Mouse (Mus musculus): ENCODE results near the gene Ints14. TPM values are rescaled to one million over a fixed set of nuclear protein-coding genes. Genes with fewer than 3 reads are reported as not detected.

Gene Ints14
- polyA plus RNA-seq, 1 experiment from 2014 or later = 55.8 TPM

DNA sequence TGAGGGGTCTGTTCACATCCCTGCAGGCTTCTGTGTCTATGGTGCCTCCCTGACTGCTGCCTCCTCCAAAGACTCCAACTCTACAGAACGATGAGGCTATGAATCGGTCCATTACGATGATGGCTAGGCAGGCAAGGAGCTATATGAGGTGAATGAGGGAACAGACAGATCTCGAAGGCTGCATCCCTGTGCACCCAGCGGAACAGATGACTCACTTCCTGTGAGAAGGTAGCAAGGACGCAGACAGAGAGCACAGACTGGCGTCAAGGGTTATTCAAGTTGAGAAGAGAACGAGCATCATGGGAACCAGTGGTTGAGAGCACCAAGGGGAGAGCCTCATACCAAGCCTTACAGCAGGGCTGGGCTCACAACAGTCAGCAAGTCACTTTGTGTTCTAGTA is 49.9 kb downstream of the Ints14 start:
- ATAC-seq (ENCODE audit: low read depth) = no peak
- H3K27ac ChIP-seq (ENCODE audit: low read length) = no peak overlapping the region
- H3K9me3 ChIP-seq (ENCODE audit: control insufficient read depth, low read length) = no peaks in the 10 kb centered on the region
- H3K4me2 ChIP-seq (ENCODE audit: low read depth, low read length) = no peak overlapping the region
- WGBS = 69% methylated on average over 8 of the region's 8 CpGs
- peaks cover 7% of the 10 kb centered on the region for H3K4me1 ChIP-seq (replicated peaks; ENCODE audit: control insufficient read depth, insufficient read depth, low read length)
- H3K9ac ChIP-seq (ENCODE audit: low read length) = no peak overlapping the region
- H3K4me3 ChIP-seq (ENCODE audit: low read length) = no peak overlapping the region
- H3K36me3 ChIP-seq (ENCODE audit: control insufficient read depth, insufficient read depth, low read length) = peaks cover 4% of the 10 kb centered on the region; the same call in 1 of the 2 replicates
- H3K27me3 ChIP-seq (ENCODE audit: control insufficient read depth, insufficient read depth, low read depth, low read length) = no peaks in the 10 kb centered on the region

DNA sequence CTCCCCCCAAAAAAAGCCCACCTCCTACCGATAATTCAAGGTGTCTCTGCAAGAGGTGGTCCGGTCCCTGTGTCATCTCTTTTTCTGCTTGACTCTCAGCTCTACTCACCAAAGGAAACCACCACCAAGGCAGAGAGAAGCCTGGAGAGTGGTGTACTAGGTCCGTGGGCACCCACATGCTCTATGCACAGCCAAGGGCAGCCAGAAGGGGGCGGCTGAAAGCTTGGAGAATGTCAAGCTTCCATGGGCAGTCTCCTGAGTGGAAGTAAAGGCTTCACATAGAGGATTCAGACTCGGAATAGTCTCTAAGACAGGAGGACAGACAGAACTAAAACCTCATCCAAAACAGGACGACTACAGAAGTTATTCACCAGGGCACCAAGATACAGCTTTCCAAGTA is 50.6 kb downstream of the Ints14 start:
- Histone ChIP-seq H3K36me3 (ENCODE audit: control insufficient read depth, insufficient read depth, low read length) (peaks cover under 1% of the 10 kb centered on the region; the same call in 1 of the 2 replicates), H3K4me3 (ENCODE audit: low read length) (no peak overlapping the region), H3K4me1 (replicated peaks; ENCODE audit: control insufficient read depth, insufficient read depth, low read length) (peaks cover 14% of the 10 kb centered on the region), H3K27me3 (ENCODE audit: control insufficient read depth, insufficient read depth, low read depth, low read length) (no peaks in the 10 kb centered on the region), H3K9ac (ENCODE audit: low read length) (no peak overlapping the region), H3K27ac (ENCODE audit: low read length) (no peak overlapping the region), H3K9me3 (ENCODE audit: control insufficient read depth, low read length) (no peaks in the 10 kb centered on the region), H3K4me2 (ENCODE audit: low read depth, low read length) (no peak overlapping the region)
- 51% methylated on average over 6 of the region's 6 CpGs for WGBS
- no peak for ATAC-seq (ENCODE audit: low read depth)

- 30% methylated on average over 7 of the region's 7 CpGs for WGBS
- Histone ChIP-seq H3K4me2 (ENCODE audit: low read depth, low read length) (no peak overlapping the region), H3K27ac (ENCODE audit: low read length) (peak overlapping the region; percentile 5; the same call in 1 of the 2 replicates), H3K4me1 (replicated peaks; ENCODE audit: control insufficient read depth, insufficient read depth, low read length) (peaks cover 37% of the 10 kb centered on the region), H3K9me3 (ENCODE audit: control insufficient read depth, low read length) (no peaks in the 10 kb centered on the region), H3K9ac (ENCODE audit: low read length) (no peak overlapping the region), H3K36me3 (ENCODE audit: control insufficient read depth, insufficient read depth, low read length) (no peaks in the 10 kb centered on the region), H3K4me3 (ENCODE audit: low read length) (no peak overlapping the region), H3K27me3 (ENCODE audit: control insufficient read depth, insufficient read depth, low read depth, low read length) (no peaks in the 10 kb centered on the region)
- ATAC-seq (ENCODE audit: low read depth) = no peak
Observed at GRCm38 (mm10) chr9:65015461-65016222, 54.9 kb downstream of the Ints14 start.

- Histone ChIP-seq H3K36me3 (ENCODE audit: control insufficient read depth, insufficient read depth, low read length) (no peaks in the 10 kb centered on the region), H3K4me3 (ENCODE audit: low read length) (no peak overlapping the region), H3K27ac (ENCODE audit: low read length) (no peak overlapping the region), H3K9me3 (ENCODE audit: control insufficient read depth, low read length) (no peaks in the 10 kb centered on the region), H3K4me1 (replicated peaks; ENCODE audit: control insufficient read depth, insufficient read depth, low read length) (peaks cover 38% of the 10 kb centered on the region), H3K4me2 (ENCODE audit: low read depth, low read length) (no peak overlapping the region), H3K27me3 (ENCODE audit: control insufficient read depth, insufficient read depth, low read depth, low read length) (no peaks in the 10 kb centered on the region), H3K9ac (ENCODE audit: low read length) (no peak overlapping the region)
- ATAC-seq (ENCODE audit: low read depth) = no peak
- WGBS = 78% methylated on average over 4 of the region's 4 CpGs
Observed at GRCm38 (mm10) chr9:65016241-65016977, 55.7 kb downstream of the Ints14 start.

DNA sequence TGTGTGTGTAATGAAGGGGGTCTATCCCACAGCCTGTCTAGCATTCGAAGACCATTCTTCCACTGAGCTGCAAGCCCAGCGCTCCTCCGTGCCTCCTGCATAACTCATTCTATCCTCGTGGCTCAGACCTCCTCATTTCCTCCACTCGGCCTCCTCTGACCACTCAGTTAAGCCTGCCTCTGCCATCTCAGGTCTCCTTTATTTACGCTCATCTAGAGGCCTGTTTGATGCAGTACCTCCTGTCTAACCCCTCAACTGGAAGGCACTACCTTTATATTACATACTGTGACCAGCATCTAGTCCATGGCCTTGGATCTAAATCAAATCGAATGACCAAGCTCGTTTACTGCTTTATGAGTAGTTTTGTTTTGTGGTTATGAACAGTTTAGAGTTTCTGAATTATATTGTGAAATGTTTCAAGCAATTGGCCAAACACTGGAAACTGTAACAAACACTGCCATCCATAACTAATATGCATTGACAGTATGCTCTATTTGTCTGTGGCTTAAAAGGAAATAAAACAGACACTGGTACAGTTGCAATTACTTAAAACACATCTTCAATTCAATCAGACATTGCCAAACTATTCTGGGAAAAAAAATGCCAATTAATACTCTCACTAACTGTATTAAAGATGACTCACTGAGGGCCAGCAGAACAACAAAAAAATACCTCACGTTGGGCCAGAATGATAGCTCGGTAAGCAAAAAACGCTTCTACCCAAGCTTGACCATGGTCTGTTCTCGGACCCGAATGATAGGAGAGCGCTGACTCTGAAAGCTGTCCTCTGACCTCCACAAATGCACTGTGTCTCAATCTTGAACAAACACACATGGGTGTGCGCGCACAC is 56.5 kb downstream of the Ints14 start:
- Histone ChIP-seq H3K36me3 (ENCODE audit: control insufficient read depth, insufficient read depth, low read length) (no peaks in the 10 kb centered on the region), H3K4me2 (ENCODE audit: low read depth, low read length) (no peak overlapping the region), H3K9ac (ENCODE audit: low read length) (no peak overlapping the region), H3K27ac (ENCODE audit: low read length) (no peak overlapping the region), H3K9me3 (ENCODE audit: control insufficient read depth, low read length) (no peaks in the 10 kb centered on the region), H3K4me3 (ENCODE audit: low read length) (no peak overlapping the region), H3K27me3 (ENCODE audit: control insufficient read depth, insufficient read depth, low read depth, low read length) (no peaks in the 10 kb centered on the region), H3K4me1 (replicated peaks; ENCODE audit: control insufficient read depth, insufficient read depth, low read length) (peaks cover 41% of the 10 kb centered on the region)
- no peak for ATAC-seq (ENCODE audit: low read depth)
- WGBS = 84% methylated on average over 16 of the region's 16 CpGs

DNA sequence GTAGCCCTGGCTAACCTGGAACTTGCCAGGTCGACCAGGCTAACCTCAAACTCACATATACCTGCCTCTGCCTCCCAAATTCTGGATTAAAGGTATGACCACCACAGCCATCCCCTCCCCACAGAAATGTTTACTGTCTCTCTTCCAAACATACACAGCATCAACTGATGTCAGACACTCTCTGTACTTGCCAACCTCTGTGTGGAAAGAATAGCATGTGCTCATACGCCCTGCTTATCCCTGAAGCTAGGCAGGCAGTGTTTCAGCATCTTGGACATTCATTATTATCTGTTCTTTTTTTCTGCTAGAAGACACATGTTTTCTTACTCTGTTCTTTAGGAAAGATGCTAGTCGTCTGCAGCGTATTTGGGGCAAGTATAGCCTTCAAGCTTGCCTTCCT is 57.2 kb downstream of the Ints14 start:
- Histone ChIP-seq H3K4me2 (ENCODE audit: low read depth, low read length) (no peak overlapping the region), H3K4me3 (ENCODE audit: low read length) (no peak overlapping the region), H3K36me3 (ENCODE audit: control insufficient read depth, insufficient read depth, low read length) (no peaks in the 10 kb centered on the region), H3K27me3 (ENCODE audit: control insufficient read depth, insufficient read depth, low read depth, low read length) (no peaks in the 10 kb centered on the region), H3K9me3 (ENCODE audit: control insufficient read depth, low read length) (no peaks in the 10 kb centered on the region), H3K4me1 (replicated peaks; ENCODE audit: control insufficient read depth, insufficient read depth, low read length) (peaks cover 48% of the 10 kb centered on the region), H3K9ac (ENCODE audit: low read length) (no peak overlapping the region), H3K27ac (ENCODE audit: low read length) (no peak overlapping the region)
- no peak for ATAC-seq (ENCODE audit: low read depth)
- WGBS = 86% methylated on average over 4 of the region's 4 CpGs

DNA sequence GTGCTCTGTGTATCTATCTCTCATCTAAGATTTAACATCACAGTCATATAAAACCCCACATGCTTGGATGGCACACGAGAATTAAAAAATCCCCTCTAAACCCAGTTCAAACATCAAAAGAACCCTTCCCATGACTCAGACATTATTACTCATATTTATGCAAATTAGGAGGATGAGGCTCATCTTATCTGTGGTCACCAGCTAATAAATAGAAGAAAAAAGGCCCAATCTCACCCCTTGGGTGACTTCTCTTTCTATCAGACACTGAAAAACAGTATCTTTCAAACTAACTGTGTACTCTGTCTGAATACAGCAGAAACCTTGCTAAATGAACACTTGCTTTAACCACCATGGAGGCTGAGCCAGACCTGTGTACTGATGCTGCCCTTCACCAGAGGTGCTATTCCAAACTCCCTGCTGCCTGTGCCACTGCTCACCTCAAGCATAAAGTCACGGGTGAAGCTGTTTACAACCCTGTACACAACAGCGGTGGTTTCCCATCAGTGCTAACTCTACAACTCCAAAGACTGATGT is 58.0 kb downstream of the Ints14 start:
- Histone ChIP-seq H3K4me2 (ENCODE audit: low read depth, low read length) (no peak overlapping the region), H3K4me3 (ENCODE audit: low read length) (no peak overlapping the region), H3K27ac (ENCODE audit: low read length) (no peak overlapping the region), H3K27me3 (ENCODE audit: control insufficient read depth, insufficient read depth, low read depth, low read length) (no peaks in the 10 kb centered on the region), H3K36me3 (ENCODE audit: control insufficient read depth, insufficient read depth, low read length) (no peaks in the 10 kb centered on the region), H3K9me3 (ENCODE audit: control insufficient read depth, low read length) (no peaks in the 10 kb centered on the region), H3K9ac (ENCODE audit: low read length) (no peak overlapping the region), H3K4me1 (replicated peaks; ENCODE audit: control insufficient read depth, insufficient read depth, low read length) (peaks cover 48% of the 10 kb centered on the region)
- no peak for ATAC-seq (ENCODE audit: low read depth)
- 56% methylated on average over 3 of the region's 3 CpGs for WGBS

DNA sequence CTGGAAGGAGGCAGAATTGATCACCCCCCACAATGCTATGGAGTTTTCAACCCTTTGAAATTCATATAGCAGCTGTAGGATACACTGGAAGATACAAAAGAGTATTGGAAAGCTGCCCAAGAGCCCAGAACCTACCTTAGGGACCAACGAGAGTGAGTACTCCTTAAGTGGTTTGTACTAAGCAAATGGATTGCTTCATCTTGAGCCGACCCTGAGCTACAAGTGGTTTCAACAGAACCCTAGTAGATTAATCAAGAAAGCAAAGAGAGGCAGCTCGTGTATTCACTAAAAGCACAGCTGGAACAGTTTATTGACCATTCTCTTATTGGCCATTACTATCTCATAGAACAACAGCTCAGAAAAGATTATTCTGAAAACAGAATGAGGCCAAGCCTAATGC is 58.4 kb downstream of the Ints14 start:
- no peak overlapping the region for H3K4me3 ChIP-seq (ENCODE audit: low read length)
- H3K36me3 ChIP-seq (ENCODE audit: control insufficient read depth, insufficient read depth, low read length) = no peaks in the 10 kb centered on the region
- ATAC-seq (ENCODE audit: low read depth) = no peak
- no peak overlapping the region for H3K4me2 ChIP-seq (ENCODE audit: low read depth, low read length)
- H3K27me3 ChIP-seq (ENCODE audit: control insufficient read depth, insufficient read depth, low read depth, low read length) = no peaks in the 10 kb centered on the region
- WGBS = 18% methylated on average over 3 of the region's 3 CpGs
- no peaks in the 10 kb centered on the region for H3K9me3 ChIP-seq (ENCODE audit: control insufficient read depth, low read length)
- H3K9ac ChIP-seq (ENCODE audit: low read length) = no peak overlapping the region
- H3K4me1 ChIP-seq (replicated peaks; ENCODE audit: control insufficient read depth, insufficient read depth, low read length) = peaks cover 48% of the 10 kb centered on the region
- H3K27ac ChIP-seq (ENCODE audit: low read length) = no peak overlapping the region

GRCm38 (mm10) chr9:65020128-65020527 is 59.4 kb downstream of the Ints14 start:
- Histone ChIP-seq H3K4me3 (ENCODE audit: low read length) (no peak overlapping the region), H3K4me2 (ENCODE audit: low read depth, low read length) (peak overlapping the region; percentile 79), H3K27ac (ENCODE audit: low read length) (no peak overlapping the region), H3K9ac (ENCODE audit: low read length) (no peak overlapping the region; the same call in 1 of the 2 replicates), H3K36me3 (ENCODE audit: control insufficient read depth, insufficient read depth, low read length) (no peaks in the 10 kb centered on the region), H3K27me3 (ENCODE audit: control insufficient read depth, insufficient read depth, low read depth, low read length) (no peaks in the 10 kb centered on the region), H3K9me3 (ENCODE audit: control insufficient read depth, low read length) (no peaks in the 10 kb centered on the region), H3K4me1 (replicated peaks; ENCODE audit: control insufficient read depth, insufficient read depth, low read length) (peaks cover 44% of the 10 kb centered on the region)
- WGBS = 46% methylated on average over 4 of the region's 4 CpGs
- ATAC-seq (ENCODE audit: low read depth) = no peak

Data from lung, embryonic 16.5 days (tissue).